Comparison of ENCODE assay signal across 7 mouse cellular contexts in genomic region chr19:38124401-38125218, GRCm38 (mm10). TPM values are rescaled to one million over a fixed set of nuclear protein-coding genes. Genes with fewer than 3 reads are reported as not detected.
DNase-seq lines count a peak whose midpoint lies in the region; ATAC-seq lines count a peak whose summit lies in the region.

No protein-coding gene starts in this region.

- H3K9me3 ChIP-seq in hindbrain, embryonic 12.5 days (replicated peaks), result no peaks in the 10 kb centered on the region
- no peaks in the 10 kb centered on the region for H3K9me3 ChIP-seq in liver, embryonic 13.5 days (replicated peaks)
- H3K9me3 ChIP-seq in neural tube, embryonic 12.5 days, result no peaks in the 10 kb centered on the region; the same call in 1 of the 2 replicates

- H3K4me1 ChIP-seq in hindbrain, embryonic 12.5 days, result 0 out of 2 replicates have a peak, but pooled peaks cover 3% of the 10 kb centered on the region
- peaks cover 4% of the 10 kb centered on the region; the same call in 1 of the 2 replicates for H3K4me1 ChIP-seq in liver, embryonic 13.5 days (replicated peaks)
- peaks cover 5% of the 10 kb centered on the region; the same call in 1 of the 2 replicates for H3K4me1 ChIP-seq in neural tube, embryonic 12.5 days

- 2% methylated on average over 57 of the region's 77 CpGs for WGBS in hindbrain, embryonic 12.5 days
- WGBS in liver, embryonic 13.5 days (ENCODE audit: insufficient replicate concordance), result 2% methylated on average over 53 of the region's 77 CpGs
- 1% methylated on average over 68 of the region's 77 CpGs for WGBS in neural tube, embryonic 12.5 days

- peak overlapping the region; percentile 65 for H3K9ac ChIP-seq in hindbrain, embryonic 12.5 days
- H3K9ac ChIP-seq in liver, embryonic 13.5 days, result peak overlapping the region; percentile 65
- H3K9ac ChIP-seq in neural tube, embryonic 12.5 days, result peak overlapping the region; percentile 61

- H3K27me3 ChIP-seq in hindbrain, embryonic 12.5 days, result peaks cover 30% of the 10 kb centered on the region
- H3K27me3 ChIP-seq in liver, embryonic 13.5 days, result peaks cover 35% of the 10 kb centered on the region
- peaks cover 21% of the 10 kb centered on the region for H3K27me3 ChIP-seq in neural tube, embryonic 12.5 days (replicated peaks)

- H3K36me3 ChIP-seq in hindbrain, embryonic 12.5 days, result no peaks in the 10 kb centered on the region
- H3K36me3 ChIP-seq in liver, embryonic 13.5 days, result no peaks in the 10 kb centered on the region
- H3K36me3 ChIP-seq in neural tube, embryonic 12.5 days, result no peaks in the 10 kb centered on the region

- peak; percentile 42 for DNase-seq in MN1 (ENCODE audit: low spot score)
- DNase-seq in adrenal gland, postnatal 36 days, result peak; percentile 27 to 44
- DNase-seq in gastrocnemius, adult 18-20 months (ENCODE audit: low spot score), result peak; percentile 6
- DNase-seq in liver, embryonic 13.5 days, result no peak
- DNase-seq in yolk sac, embryonic 10.5 days (ENCODE audit: low spot score), result peak; percentile 90

- H3K27ac ChIP-seq in hindbrain, embryonic 12.5 days, result no peak overlapping the region
- H3K27ac ChIP-seq in liver, embryonic 13.5 days, result peak overlapping the region; percentile 91
- no peak overlapping the region for H3K27ac ChIP-seq in neural tube, embryonic 12.5 days

- peak overlapping the region; percentile 63 for H3K4me3 ChIP-seq in hindbrain, embryonic 12.5 days
- H3K4me3 ChIP-seq in liver, embryonic 13.5 days (replicated peaks), result peak overlapping the region; percentile 53
- peak overlapping the region; percentile 59 for H3K4me3 ChIP-seq in neural tube, embryonic 12.5 days

- ATAC-seq in hindbrain, embryonic 12.5 days (ENCODE audit: low FRiP score), result peak; percentile 69
- peak; percentile 72 for ATAC-seq in liver, embryonic 13.5 days (ENCODE audit: low read depth)
- ATAC-seq in neural tube, embryonic 12.5 days (ENCODE audit: low FRiP score, low read depth), result peak; percentile 76

- H3K4me2 ChIP-seq in hindbrain, embryonic 12.5 days (replicated peaks), result peak overlapping the region; percentile 95
- H3K4me2 ChIP-seq in liver, embryonic 13.5 days, result peak overlapping the region; percentile 56
- peak overlapping the region; percentile 96 for H3K4me2 ChIP-seq in neural tube, embryonic 12.5 days (replicated peaks)

RNA-seq across cellular contexts. Expression of gene Rbp4, which starts 0.5 kb away (rescaled TPM):
- total RNA-seq in adrenal gland, postnatal 36 days (2021), result 10 to 100 TPM; 34.5 to 39.5 TPM
- 1 to 10 TPM; 1.2 to 5.1 TPM for total RNA-seq in gastrocnemius, adult 18-20 months (2021)
- 1.4 and 1.9 TPM in 2 replicates for polyA plus RNA-seq in hindbrain, embryonic 12.5 days (2016; fragmentation: Nextera tagmentation; extraction: Ambion mirVana)
- 1,559 and 1,745 TPM in 2 replicates for polyA plus RNA-seq in liver, embryonic 13.5 days (2015; fragmentation: Nextera tagmentation; extraction: Ambion mirVana)
- polyA plus RNA-seq in neural tube, embryonic 12.5 days (2016; fragmentation: Nextera tagmentation; extraction: Ambion mirVana), result 1.3 and 2.1 TPM in 2 replicates

RNA-seq across cellular contexts. Expression of gene Pde6c, which starts 8.0 kb away (rescaled TPM):
- total RNA-seq in adrenal gland, postnatal 36 days (2021), result not detected
- total RNA-seq in gastrocnemius, adult 18-20 months (2021), result not detected
- polyA plus RNA-seq in hindbrain, embryonic 12.5 days (2016; fragmentation: Nextera tagmentation; extraction: Ambion mirVana), result 0.14 and 0.33 TPM in 2 replicates
- 4.0 and 4.9 TPM in 2 replicates for polyA plus RNA-seq in liver, embryonic 13.5 days (2015; fragmentation: Nextera tagmentation; extraction: Ambion mirVana)
- not detected in 2 replicates for polyA plus RNA-seq in neural tube, embryonic 12.5 days (2016; fragmentation: Nextera tagmentation; extraction: Ambion mirVana)

RNA-seq across cellular contexts. Expression of gene Ffar4, which starts 27.7 kb away (rescaled TPM):
- total RNA-seq in adrenal gland, postnatal 36 days (2021), result 10 to 100 TPM in 1 of 2 experiments, 1 to 10 TPM in 1; 2.5 to 10.4 TPM
- total RNA-seq in gastrocnemius, adult 18-20 months (2021), result not detected
- polyA plus RNA-seq in hindbrain, embryonic 12.5 days (2016; fragmentation: Nextera tagmentation; extraction: Ambion mirVana), result not detected in 2 replicates
- 0.12 and 0.17 TPM in 2 replicates for polyA plus RNA-seq in liver, embryonic 13.5 days (2015; fragmentation: Nextera tagmentation; extraction: Ambion mirVana)
- not detected in 2 replicates for polyA plus RNA-seq in neural tube, embryonic 12.5 days (2016; fragmentation: Nextera tagmentation; extraction: Ambion mirVana)

Comparison
In these comparisons a context has a peak if more than half of its experiments do, and no peak if none do; other contexts are left out.
1. RNA of gene Rbp4, which starts 0.5 kb away (polyA plus RNA-seq): 1,559 to 1,745 TPM in liver, embryonic 13.5 days; 1.4 to 1.9 TPM in hindbrain, embryonic 12.5 days and 1.3 to 2.1 TPM in neural tube, embryonic 12.5 days; every median in the first group is over 100 times any median in the second.
2. Peak in every context shown above with its lines, with median percentiles within 50 percentile points of each other: ATAC-seq, H3K4me2 ChIP-seq, H3K4me3 ChIP-seq and H3K9ac ChIP-seq.